Mouse (Mus musculus): ENCODE measurements around the gene Irf3.

DNA sequence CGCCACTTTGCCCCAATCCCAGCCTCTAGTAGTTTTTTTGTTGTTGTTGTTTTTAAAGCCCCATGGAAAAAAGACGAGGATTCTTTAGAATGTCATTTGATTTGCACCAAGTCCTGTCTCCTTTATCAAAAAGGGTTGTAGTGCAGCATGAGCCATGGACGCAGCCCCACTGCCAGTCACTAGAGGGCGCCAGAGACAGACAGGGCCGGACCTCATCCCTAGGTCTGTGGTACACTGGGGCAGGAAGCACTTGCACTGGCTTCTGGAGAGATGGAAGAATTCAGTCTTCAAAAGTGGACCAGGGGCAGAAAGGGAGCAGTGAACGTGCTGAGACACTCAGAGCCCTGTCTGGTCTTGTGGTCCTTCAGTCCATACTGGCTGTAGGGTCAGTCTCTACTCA lies 14.4 kb upstream of the Irf3 start:
- TF ChIP-seq CTCF (conservative IDR thresholded peaks at IDR 0.05; ENCODE audit: low read length): peak; percentile 99
- no peak for TF ChIP-seq POU5F1 (IDR thresholded peaks at IDR 0.05; ENCODE audit: borderline replicate concordance, low read length)
